Mouse (Mus musculus): Measurements from ENCODE around the gene Napa. TPM values are rescaled to one million over a fixed set of nuclear protein-coding genes. Genes with fewer than 3 reads are reported as not detected.

Gene Napa
- polyA plus RNA-seq, 1 experiment from 2014 or later, result 238 TPM

DNA sequence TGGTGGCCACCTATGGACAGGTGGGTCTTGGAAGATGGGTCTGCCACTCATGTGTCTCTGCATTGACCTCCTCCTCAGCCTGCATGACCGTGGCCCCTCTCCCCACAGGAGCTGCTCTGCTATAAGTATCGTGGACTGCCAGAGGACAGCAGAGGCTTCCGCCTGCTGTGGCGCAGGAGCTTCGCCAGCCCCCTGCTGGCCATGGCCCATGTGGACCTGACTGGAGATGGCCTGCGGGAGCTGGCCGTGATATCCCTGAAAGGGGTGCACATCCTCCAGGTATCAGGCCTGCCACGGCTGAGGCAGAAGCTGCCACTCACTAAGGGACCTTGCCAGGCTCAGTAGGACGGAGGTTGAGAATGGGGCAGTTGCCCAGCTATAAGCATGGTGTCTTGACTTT lies 27.6 kb downstream of the Napa start:
- no peak overlapping the region for H3K27ac ChIP-seq
- H3K4me1 ChIP-seq, result peaks cover 19% of the 10 kb centered on the region
- no peaks in the 10 kb centered on the region for H3K27me3 ChIP-seq
- no peak overlapping the region for H3K4me2 ChIP-seq
- no peak for ATAC-seq (ENCODE audit: insufficient number of reproducible peaks, low FRiP score, low TSS enrichment, low read depth)
- H3K36me3 ChIP-seq, result peaks cover 36% of the 10 kb centered on the region
- H3K4me3 ChIP-seq, result no peak overlapping the region
- H3K9me3 ChIP-seq, result no peaks in the 10 kb centered on the region
- WGBS, result 78% methylated on average over 9 of the region's 9 CpGs
- no peak overlapping the region for H3K9ac ChIP-seq

GRCm38 (mm10) chr7:16128344-16128743 lies 30.1 kb downstream of the Napa start:
- peaks cover 33% of the 10 kb centered on the region for H3K4me1 ChIP-seq
- H3K9ac ChIP-seq, result no peak overlapping the region
- no peak overlapping the region for H3K4me2 ChIP-seq
- no peak overlapping the region for H3K4me3 ChIP-seq
- H3K27ac ChIP-seq, result no peak overlapping the region
- H3K27me3 ChIP-seq, result peaks cover 3% of the 10 kb centered on the region; the same call in 1 of the 2 replicates
- no peak for ATAC-seq (ENCODE audit: insufficient number of reproducible peaks, low FRiP score, low TSS enrichment, low read depth)
- peaks cover 36% of the 10 kb centered on the region for H3K36me3 ChIP-seq
- WGBS, result 74% methylated on average over 6 of the region's 6 CpGs
- H3K9me3 ChIP-seq, result no peaks in the 10 kb centered on the region

GRCm38 (mm10) chr7:16128899-16129298 lies 30.6 kb downstream of the Napa start:
- no peak overlapping the region for H3K4me3 ChIP-seq
- peak overlapping the region; percentile 84; the same call in 1 of the 2 replicates for H3K4me2 ChIP-seq
- 67% methylated on average over 5 of the region's 5 CpGs for WGBS
- peaks cover 33% of the 10 kb centered on the region for H3K4me1 ChIP-seq
- peaks cover 36% of the 10 kb centered on the region for H3K36me3 ChIP-seq
- no peak for ATAC-seq (ENCODE audit: insufficient number of reproducible peaks, low FRiP score, low TSS enrichment, low read depth)
- peak overlapping the region; percentile 72 for H3K27ac ChIP-seq
- no peak overlapping the region for H3K9ac ChIP-seq
- H3K27me3 ChIP-seq, result peaks cover 3% of the 10 kb centered on the region; the same call in 1 of the 2 replicates
- no peaks in the 10 kb centered on the region for H3K9me3 ChIP-seq

GRCm38 (mm10) chr7:16129421-16129845 lies 31.2 kb downstream of the Napa start, which contains the start of gene Slc8a2:
TSS of gene Slc8a2 (plus strand) at chr7:16129826.
- H3K4me2 ChIP-seq, result peak within 1 kb of the TSS; percentile 84
- peak within 1 kb of the TSS; percentile 72 for H3K27ac ChIP-seq
- peaks cover 34% of the 10 kb centered on the region for H3K36me3 ChIP-seq
- 4% methylated on average over 12 of the region's 12 CpGs for WGBS
- ATAC-seq (ENCODE audit: insufficient number of reproducible peaks, low FRiP score, low TSS enrichment, low read depth), result peak; percentile 75
- H3K27me3 ChIP-seq, result peaks cover 3% of the 10 kb centered on the region; the same call in 1 of the 2 replicates
- H3K9me3 ChIP-seq, result no peaks in the 10 kb centered on the region
- H3K9ac ChIP-seq, result peak within 1 kb of the TSS; percentile 50
- peak within 1 kb of the TSS; percentile 54 for H3K4me3 ChIP-seq
- H3K4me1 ChIP-seq, result peaks cover 33% of the 10 kb centered on the region

- H3K4me3 ChIP-seq, result peak overlapping the region; percentile 54
- H3K4me2 ChIP-seq, result peak overlapping the region; percentile 84
These were observed 31.8 kb downstream of the Napa start for GRCm38 (mm10) chr7:16129846-16130691.

DNA sequence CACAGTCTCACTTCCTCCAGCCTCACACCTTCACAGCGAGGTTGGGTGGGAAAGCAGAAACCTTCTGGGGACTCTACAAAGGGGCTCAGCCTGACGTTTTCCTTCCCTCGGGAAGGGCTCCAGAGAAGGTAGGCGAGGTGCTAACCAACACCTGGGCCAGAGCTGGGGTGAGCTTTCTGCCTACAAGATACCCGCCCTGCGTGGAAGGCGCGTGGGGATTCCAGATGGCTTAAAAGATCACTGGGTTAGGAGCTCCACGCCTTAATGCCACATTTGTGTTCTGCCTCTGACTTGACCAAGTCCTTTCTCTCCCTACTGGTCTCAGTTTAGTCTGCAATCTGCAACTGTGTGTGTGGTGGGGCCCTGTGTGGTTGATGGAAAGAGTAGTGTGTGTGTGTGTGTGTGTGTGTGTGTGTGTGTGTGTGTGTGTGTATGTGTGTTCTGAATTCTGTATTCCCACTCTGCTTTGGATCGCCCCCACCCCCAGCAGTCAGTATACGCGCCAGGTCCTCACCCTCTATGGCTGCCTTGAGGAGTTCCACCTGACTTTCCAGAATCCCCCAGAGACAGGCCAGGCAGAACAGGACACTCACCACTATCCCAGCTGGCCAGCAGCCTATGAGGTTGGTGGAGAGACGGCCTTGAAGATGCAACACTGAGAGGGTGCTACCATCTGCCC lies 32.8 kb downstream of the Napa start:
- Histone ChIP-seq H3K36me3 (peaks cover 18% of the 10 kb centered on the region), H3K9me3 (no peaks in the 10 kb centered on the region), H3K4me1 (peaks cover 33% of the 10 kb centered on the region), H3K4me3 (peak overlapping the region; percentile 54), H3K27ac (no peak overlapping the region), H3K27me3 (peaks cover 3% of the 10 kb centered on the region; the same call in 1 of the 2 replicates), H3K9ac (no peak overlapping the region), H3K4me2 (peak overlapping the region; percentile 84)
- ATAC-seq (ENCODE audit: insufficient number of reproducible peaks, low FRiP score, low TSS enrichment, low read depth), result no peak
- 35% methylated on average over 13 of the region's 13 CpGs for WGBS

More at GRCm38 (mm10) chr7:16129846-16130691, 31.8 kb downstream of the Napa start:
- Histone ChIP-seq H3K27me3 (peaks cover 3% of the 10 kb centered on the region; the same call in 1 of the 2 replicates), H3K9ac (peak overlapping the region; percentile 50), H3K36me3 (peaks cover 28% of the 10 kb centered on the region), H3K9me3 (no peaks in the 10 kb centered on the region), H3K4me1 (peaks cover 33% of the 10 kb centered on the region), H3K27ac (peak overlapping the region; percentile 72)
- 2% methylated on average over 35 of the region's 38 CpGs for WGBS
- ATAC-seq (ENCODE audit: insufficient number of reproducible peaks, low FRiP score, low TSS enrichment, low read depth), result peak; percentile 81

DNA sequence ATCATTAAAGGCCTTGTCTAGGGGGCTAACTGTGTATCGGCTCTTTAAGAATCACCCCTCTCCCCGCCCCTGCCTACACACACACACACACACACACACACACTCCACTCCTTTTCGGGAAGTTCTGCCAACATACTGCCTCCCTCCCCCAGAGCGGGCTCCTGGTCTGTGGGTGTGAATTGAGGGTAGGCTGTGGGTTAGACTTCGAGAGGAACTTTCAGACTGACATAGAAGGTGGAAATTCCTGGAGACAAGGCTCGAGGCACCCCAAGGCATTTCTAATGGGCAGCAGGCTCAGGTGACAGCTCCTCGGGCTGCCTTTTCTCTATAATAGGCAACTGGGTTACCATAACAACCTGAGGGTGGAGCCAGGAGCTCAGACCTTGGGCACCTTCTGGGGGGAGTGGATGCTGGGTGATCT lies 33.9 kb downstream of the Napa start:
- no peak overlapping the region for H3K27ac ChIP-seq
- WGBS, result 11% methylated on average over 7 of the region's 7 CpGs
- no peak for ATAC-seq (ENCODE audit: insufficient number of reproducible peaks, low FRiP score, low TSS enrichment, low read depth)

GRCm38 (mm10) chr7:16132926-16133325 lies 34.7 kb downstream of the Napa start:
- Histone ChIP-seq H3K4me3 (no peak overlapping the region), H3K9ac (no peak overlapping the region), H3K27me3 (peaks cover 3% of the 10 kb centered on the region; the same call in 1 of the 2 replicates), H3K36me3 (0 out of 2 replicates have a peak, but pooled peaks cover 3% of the 10 kb centered on the region), H3K27ac (no peak overlapping the region), H3K4me1 (peaks cover 33% of the 10 kb centered on the region), H3K4me2 (no peak overlapping the region), H3K9me3 (no peaks in the 10 kb centered on the region)
- WGBS, result 66% methylated on average over 3 of the region's 3 CpGs
- ATAC-seq (ENCODE audit: insufficient number of reproducible peaks, low FRiP score, low TSS enrichment, low read depth), result no peak

More for the DNA sequence above, 33.9 kb downstream of the Napa start:
- H3K4me2 ChIP-seq, result no peak overlapping the region
- H3K4me1 ChIP-seq, result peaks cover 33% of the 10 kb centered on the region
- H3K9me3 ChIP-seq, result no peaks in the 10 kb centered on the region
- H3K4me3 ChIP-seq, result no peak overlapping the region
- peaks cover 10% of the 10 kb centered on the region for H3K36me3 ChIP-seq
- H3K27me3 ChIP-seq, result peaks cover 3% of the 10 kb centered on the region; the same call in 1 of the 2 replicates
- no peak overlapping the region for H3K9ac ChIP-seq

DNA sequence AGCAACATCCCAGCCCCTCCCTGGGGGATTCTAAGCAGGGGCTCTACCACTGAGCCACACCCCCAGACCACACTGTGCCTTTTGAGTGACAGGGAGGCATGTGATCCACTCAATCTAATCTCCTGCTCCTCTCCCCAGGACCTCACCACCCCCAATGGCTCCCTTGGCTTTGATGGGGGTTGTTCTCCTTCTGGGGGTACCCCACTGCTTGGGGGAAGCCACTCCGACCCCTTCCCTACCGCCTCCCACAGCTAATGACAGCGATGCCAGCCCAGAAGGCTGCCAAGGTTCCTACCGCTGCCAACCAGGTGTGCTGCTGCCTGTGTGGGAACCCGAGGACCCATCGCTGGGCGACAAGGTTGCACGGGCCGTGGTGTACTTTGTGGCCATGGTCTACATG lies 35.4 kb downstream of the Napa start:
- H3K36me3 ChIP-seq, result no peaks in the 10 kb centered on the region
- H3K4me1 ChIP-seq, result peaks cover 33% of the 10 kb centered on the region
- H3K27ac ChIP-seq, result no peak overlapping the region
- H3K4me2 ChIP-seq, result no peak overlapping the region
- 93% methylated on average over 9 of the region's 9 CpGs for WGBS
- H3K9ac ChIP-seq, result no peak overlapping the region
- no peak for ATAC-seq (ENCODE audit: insufficient number of reproducible peaks, low FRiP score, low TSS enrichment, low read depth)
- no peaks in the 10 kb centered on the region for H3K9me3 ChIP-seq
- peaks cover 3% of the 10 kb centered on the region; the same call in 1 of the 2 replicates for H3K27me3 ChIP-seq
- no peak overlapping the region for H3K4me3 ChIP-seq

GRCm38 (mm10) chr7:16134951-16135392 lies 36.7 kb downstream of the Napa start:
- Histone ChIP-seq H3K4me1 (peaks cover 21% of the 10 kb centered on the region), H3K4me2 (no peak overlapping the region), H3K27me3 (peaks cover 3% of the 10 kb centered on the region; the same call in 1 of the 2 replicates), H3K36me3 (no peaks in the 10 kb centered on the region), H3K9ac (no peak overlapping the region), H3K4me3 (no peak overlapping the region), H3K27ac (no peak overlapping the region), H3K9me3 (no peaks in the 10 kb centered on the region)
- 69% methylated on average over 7 of the region's 7 CpGs for WGBS
- ATAC-seq (ENCODE audit: insufficient number of reproducible peaks, low FRiP score, low TSS enrichment, low read depth), result no peak

DNA sequence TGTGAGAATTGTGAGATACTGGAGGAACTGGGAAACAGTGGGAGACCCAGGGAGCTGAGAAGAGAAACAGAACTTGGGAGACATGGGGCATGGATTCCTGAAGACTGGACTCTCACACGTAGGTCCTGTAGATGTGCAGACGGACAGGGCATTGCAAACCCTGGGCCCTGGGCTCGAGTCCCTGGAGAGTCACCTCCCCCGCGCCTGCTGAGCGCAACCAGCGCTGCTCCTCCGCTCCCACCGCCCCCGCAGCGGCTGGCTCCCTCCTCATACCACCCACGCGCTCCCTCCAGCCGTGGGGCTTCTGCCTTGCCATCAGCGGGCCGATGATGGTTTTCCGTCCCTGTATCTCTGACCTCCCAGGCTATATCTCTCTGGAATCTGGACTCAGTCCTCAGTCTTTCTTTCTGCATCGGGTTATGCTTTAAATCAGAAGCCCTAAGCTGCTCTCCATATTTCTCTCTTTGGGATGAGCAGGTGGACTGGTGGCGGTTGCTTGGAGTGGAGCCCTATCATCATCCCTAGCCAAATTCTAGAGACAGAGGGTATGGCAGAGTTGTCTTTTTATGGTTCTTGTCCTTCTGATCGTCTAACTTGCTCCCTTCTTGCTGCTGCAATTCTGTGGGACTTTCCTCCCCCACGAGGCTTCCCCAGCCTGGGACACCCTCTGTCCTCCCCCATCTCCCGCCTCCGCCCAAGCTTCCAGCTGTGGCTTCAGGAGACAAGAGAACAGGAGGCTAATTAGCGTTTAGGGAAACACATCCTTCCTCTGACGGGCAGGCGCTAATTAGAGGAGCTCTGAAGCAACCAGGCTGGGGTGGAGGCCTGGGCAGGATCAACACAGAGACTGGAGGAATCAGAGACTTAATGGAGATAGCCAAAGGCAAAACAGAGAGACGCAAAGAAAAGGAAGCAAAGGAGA lies 48.5 kb downstream of the Napa start:
- no peak overlapping the region for H3K9ac ChIP-seq
- ATAC-seq (ENCODE audit: insufficient number of reproducible peaks, low FRiP score, low TSS enrichment, low read depth), result no peak

More for the DNA sequence above, 48.5 kb downstream of the Napa start:
- WGBS, result 28% methylated on average over 27 of the region's 27 CpGs
- Histone ChIP-seq H3K4me2 (no peak overlapping the region), H3K4me1 (no peaks in the 10 kb centered on the region), H3K9me3 (no peaks in the 10 kb centered on the region), H3K36me3 (0 out of 2 replicates have a peak, but pooled peaks cover 3% of the 10 kb centered on the region), H3K27me3 (peaks cover 18% of the 10 kb centered on the region; the same call in 1 of the 2 replicates), H3K4me3 (no peak overlapping the region), H3K27ac (no peak overlapping the region)
